Mouse (Mus musculus) frontal cortex, postnatal 36 days (tissue): ENCODE measurements around the gene Rfx2.

Experiments
- DNase-seq, 2 experiments: peaks; one replicate each; pipeline ENCODE4 v3.0.0; 2022; ENCODE audit warnings: low spot score in 2 of 2

Gene Rfx2

GRCm38 (mm10) chr17:56832918-56833317, 2.1 kb upstream of the Rfx2 start:
- no peak for DNase-seq

GRCm38 (mm10) chr17:56831111-56831816, 451 bp upstream of the Rfx2 start:
- DNase-seq: peak; percentile 95 to 97

GRCm38 (mm10) chr17:56829795-56830194, 1.0 kb downstream of the Rfx2 start:
- DNase-seq: no peak

GRCm38 (mm10) chr17:56829171-56829570, 1.6 kb downstream of the Rfx2 start:
- no peak for DNase-seq

GRCm38 (mm10) chr17:56826718-56827117, 4.1 kb downstream of the Rfx2 start:
- peak in 1 of 2 experiments; percentile 21 for DNase-seq

GRCm38 (mm10) chr17:56823352-56823751, 7.5 kb downstream of the Rfx2 start:
- DNase-seq: no peak

GRCm38 (mm10) chr17:56822380-56822779, 8.4 kb downstream of the Rfx2 start:
- DNase-seq: no peak

GRCm38 (mm10) chr17:56819694-56820111, 11.1 kb downstream of the Rfx2 start:
- peak in 1 of 2 experiments; percentile 29 for DNase-seq

- DNase-seq: no peak
Observed at GRCm38 (mm10) chr17:56819032-56819545, 11.7 kb downstream of the Rfx2 start.

GRCm38 (mm10) chr17:56818067-56818636, 12.7 kb downstream of the Rfx2 start:
- no peak for DNase-seq

GRCm38 (mm10) chr17:56815057-56815345, 15.8 kb downstream of the Rfx2 start:
- DNase-seq: no peak

- peak; percentile 73 to 85 for DNase-seq
Observed at GRCm38 (mm10) chr17:56814316-56815056, 16.3 kb downstream of the Rfx2 start.

- DNase-seq: peak; percentile 59 to 66
Observed at GRCm38 (mm10) chr17:56810245-56810644, 20.6 kb downstream of the Rfx2 start.

GRCm38 (mm10) chr17:56808518-56808917, 22.3 kb downstream of the Rfx2 start:
- DNase-seq: peak; percentile 84 to 87

GRCm38 (mm10) chr17:56805784-56806183, 25.0 kb downstream of the Rfx2 start:
- DNase-seq: no peak

- no peak for DNase-seq
Observed at GRCm38 (mm10) chr17:56804952-56805351, 25.9 kb downstream of the Rfx2 start.

GRCm38 (mm10) chr17:56802065-56802464, 28.7 kb downstream of the Rfx2 start:
- no peak for DNase-seq

- no peak for DNase-seq
Observed at GRCm38 (mm10) chr17:56799276-56799675, 31.5 kb downstream of the Rfx2 start.

GRCm38 (mm10) chr17:56793614-56794319, 37.0 kb downstream of the Rfx2 start:
- no peak for DNase-seq

GRCm38 (mm10) chr17:56792588-56792987, 38.2 kb downstream of the Rfx2 start:
- DNase-seq: no peak

GRCm38 (mm10) chr17:56789286-56789685, 41.5 kb downstream of the Rfx2 start:
- no peak for DNase-seq

- DNase-seq: no peak
Observed at GRCm38 (mm10) chr17:56788886-56789285, 41.9 kb downstream of the Rfx2 start.
